Mouse (Mus musculus): ENCODE measurements around the gene Ripk4. TPM values are rescaled to one million over a fixed set of nuclear protein-coding genes. Genes with fewer than 3 reads are reported as not detected.

Gene Ripk4
- total and polyA plus RNA-seq, 3 experiments = 0.05 TPM; not detected in 2

GRCm38 (mm10) chr16:97797212-97797611 lies 33.6 kb upstream of the Ripk4 start:
- H3K36me3 ChIP-seq (replicated peaks) = peaks cover 89% of the 10 kb centered on the region

GRCm38 (mm10) chr16:97794256-97794655 lies 30.7 kb upstream of the Ripk4 start:
- H3K27me3 ChIP-seq (ENCODE audit: insufficient read depth, low read length) = no peaks in the 10 kb centered on the region
- H3K4me1 ChIP-seq (ENCODE audit: insufficient read depth, low read depth, low read length) = peaks cover 27% of the 10 kb centered on the region
- TF ChIP-seq TAL1 (conservative IDR thresholded peaks at IDR 0.05; ENCODE audit: low read depth, low read length) = no peak
- no peak for TF ChIP-seq GATA1 (IDR thresholded peaks at IDR 0.05; ENCODE audit: borderline replicate concordance, low read length)
- TF ChIP-seq POLR2AphosphoS5 (IDR thresholded peaks at IDR 0.05; ENCODE audit: insufficient replicate concordance, low read depth, low read length) = no peak
- TF ChIP-seq GATA2 (IDR thresholded peaks at IDR 0.05; ENCODE audit: borderline replicate concordance, low read depth, low read length) = no peak
- no peak for TF ChIP-seq CTCF (IDR thresholded peaks at IDR 0.05; ENCODE audit: low read depth, low read length)
- peaks cover 73% of the 10 kb centered on the region for H3K36me3 ChIP-seq (replicated peaks)
- no peaks in the 10 kb centered on the region for H3K9me3 ChIP-seq (replicated peaks)
- no peak overlapping the region for H3K4me3 ChIP-seq (ENCODE audit: low read depth, low read length)
- ATAC-seq (ENCODE audit: extremely low read depth, insufficient number of reproducible peaks, low FRiP score, poor library complexity, severe bottlenecking) (no peak), DNase-seq (ENCODE audit: low spot score) (no peak)

More at GRCm38 (mm10) chr16:97797212-97797611, 33.6 kb upstream of the Ripk4 start:
- Histone ChIP-seq H3K4me3 (ENCODE audit: low read depth, low read length) (peak overlapping the region; percentile 36; the same call in 1 of the 2 replicates), H3K9me3 (replicated peaks) (no peaks in the 10 kb centered on the region), H3K4me1 (ENCODE audit: insufficient read depth, low read depth, low read length) (peaks cover 31% of the 10 kb centered on the region), H3K27me3 (ENCODE audit: insufficient read depth, low read length) (no peaks in the 10 kb centered on the region)
- DNase-seq (ENCODE audit: low spot score) = no peak
- ATAC-seq (ENCODE audit: extremely low read depth, insufficient number of reproducible peaks, low FRiP score, poor library complexity, severe bottlenecking) = no peak
- no peak for TF ChIP-seq GATA2 (IDR thresholded peaks at IDR 0.05; ENCODE audit: borderline replicate concordance, low read depth, low read length)

GRCm38 (mm10) chr16:97783057-97783456 lies 19.5 kb upstream of the Ripk4 start:
- TF ChIP-seq POLR2AphosphoS5 (IDR thresholded peaks at IDR 0.05; ENCODE audit: insufficient replicate concordance, low read depth, low read length) = no peak
- no peak for TF ChIP-seq CTCF (IDR thresholded peaks at IDR 0.05; ENCODE audit: low read depth, low read length)
- TF ChIP-seq GATA2 (IDR thresholded peaks at IDR 0.05; ENCODE audit: borderline replicate concordance, low read depth, low read length) = no peak
- TF ChIP-seq TAL1 (conservative IDR thresholded peaks at IDR 0.05; ENCODE audit: low read depth, low read length) = no peak
- no peak for TF ChIP-seq GATA1 (IDR thresholded peaks at IDR 0.05; ENCODE audit: borderline replicate concordance, low read length)
- H3K4me1 ChIP-seq (ENCODE audit: insufficient read depth, low read depth, low read length) = peaks cover 6% of the 10 kb centered on the region; the same call in 1 of the 2 replicates
- no peak overlapping the region for H3K4me3 ChIP-seq (ENCODE audit: low read depth, low read length)
- no peaks in the 10 kb centered on the region for H3K36me3 ChIP-seq (replicated peaks)
- H3K9me3 ChIP-seq (replicated peaks) = no peaks in the 10 kb centered on the region
- ATAC-seq (ENCODE audit: extremely low read depth, insufficient number of reproducible peaks, low FRiP score, poor library complexity, severe bottlenecking) (no peak), DNase-seq (ENCODE audit: low spot score) (no peak)
- H3K27me3 ChIP-seq (ENCODE audit: insufficient read depth, low read length) = peaks cover 6% of the 10 kb centered on the region; the same call in 1 of the 2 replicates

GRCm38 (mm10) chr16:97778353-97779025 lies 14.9 kb upstream of the Ripk4 start:
- Histone ChIP-seq H3K4me1 (ENCODE audit: insufficient read depth, low read depth, low read length) (peaks cover 6% of the 10 kb centered on the region; the same call in 1 of the 2 replicates), H3K36me3 (replicated peaks) (no peaks in the 10 kb centered on the region), H3K9me3 (replicated peaks) (no peaks in the 10 kb centered on the region), H3K27me3 (ENCODE audit: insufficient read depth, low read length) (peaks cover 6% of the 10 kb centered on the region; the same call in 1 of the 2 replicates), H3K4me3 (ENCODE audit: low read depth, low read length) (no peak overlapping the region; the same call in 1 of the 2 replicates)
- DNase-seq (ENCODE audit: low spot score) (peak; percentile 51), ATAC-seq (ENCODE audit: extremely low read depth, insufficient number of reproducible peaks, low FRiP score, poor library complexity, severe bottlenecking) (peak; percentile 78)
- TF ChIP-seq GATA1 (IDR thresholded peaks at IDR 0.05; ENCODE audit: borderline replicate concordance, low read length) (no peak), CTCF (IDR thresholded peaks at IDR 0.05; ENCODE audit: low read depth, low read length) (peak; percentile 81)

- DNase-seq (ENCODE audit: low spot score) (no peak), ATAC-seq (ENCODE audit: extremely low read depth, insufficient number of reproducible peaks, low FRiP score, poor library complexity, severe bottlenecking) (no peak)
- TF ChIP-seq POLR2AphosphoS5 (IDR thresholded peaks at IDR 0.05; ENCODE audit: insufficient replicate concordance, low read depth, low read length) = no peak
- no peak for TF ChIP-seq GATA2 (IDR thresholded peaks at IDR 0.05; ENCODE audit: borderline replicate concordance, low read depth, low read length)
- no peak for TF ChIP-seq GATA1 (IDR thresholded peaks at IDR 0.05; ENCODE audit: borderline replicate concordance, low read length)
- no peak for TF ChIP-seq CTCF (IDR thresholded peaks at IDR 0.05; ENCODE audit: low read depth, low read length)
- no peak for TF ChIP-seq TAL1 (conservative IDR thresholded peaks at IDR 0.05; ENCODE audit: low read depth, low read length)
- peaks cover 8% of the 10 kb centered on the region for H3K9me3 ChIP-seq (replicated peaks)
- no peaks in the 10 kb centered on the region for H3K4me1 ChIP-seq (ENCODE audit: insufficient read depth, low read depth, low read length)
- peaks cover 34% of the 10 kb centered on the region for H3K27me3 ChIP-seq (ENCODE audit: insufficient read depth, low read length)
- H3K4me3 ChIP-seq (ENCODE audit: low read depth, low read length) = no peak overlapping the region
- H3K36me3 ChIP-seq (replicated peaks) = no peaks in the 10 kb centered on the region
Measured at GRCm38 (mm10) chr16:97766501-97766900, 2.9 kb upstream of the Ripk4 start.

GRCm38 (mm10) chr16:97764626-97765025 lies 1.0 kb upstream of the Ripk4 start:
- no peak for ATAC-seq (ENCODE audit: extremely low read depth, insufficient number of reproducible peaks, low FRiP score, poor library complexity, severe bottlenecking)
- Histone ChIP-seq H3K4me3 (ENCODE audit: low read depth, low read length) (no peak overlapping the region), H3K36me3 (replicated peaks) (no peaks in the 10 kb centered on the region), H3K9me3 (replicated peaks) (peaks cover 8% of the 10 kb centered on the region), H3K4me1 (ENCODE audit: insufficient read depth, low read depth, low read length) (no peaks in the 10 kb centered on the region), H3K27me3 (ENCODE audit: insufficient read depth, low read length) (peaks cover 31% of the 10 kb centered on the region)
- DNase-seq (ENCODE audit: low spot score) = no peak
- TF ChIP-seq TAL1 (conservative IDR thresholded peaks at IDR 0.05; ENCODE audit: low read depth, low read length) (no peak), POLR2AphosphoS5 (IDR thresholded peaks at IDR 0.05; ENCODE audit: insufficient replicate concordance, low read depth, low read length) (no peak), GATA2 (IDR thresholded peaks at IDR 0.05; ENCODE audit: borderline replicate concordance, low read depth, low read length) (no peak), CTCF (IDR thresholded peaks at IDR 0.05; ENCODE audit: low read depth, low read length) (no peak), GATA1 (IDR thresholded peaks at IDR 0.05; ENCODE audit: borderline replicate concordance, low read length) (no peak)
